Mouse (Mus musculus) midbrain, embryonic 14.5 days (tissue): ENCODE results near the gene Atp6v1b1. TPM values are rescaled to one million over a fixed set of nuclear protein-coding genes. Genes with fewer than 3 reads are reported as not detected.
A peak's percentile ranks its signal among the peaks of the same experiment; 100 is the strongest.

Experiments used
- ATAC-seq: fragments of 200-750 bp; cut with Nextera tagmentation; 2 replicates; pipeline ENCODE4 v1.8.0; 2017; ENCODE audit warnings: moderate number of reproducible peaks, moderate library complexity; ENCODE audit not compliant: low FRiP score, low TSS enrichment
- DNase-seq: peaks from one replicate; pipeline ENCODE4 v3.0.0-alpha.2; 2015
- H3K27ac ChIP-seq: fragments of 300-500 bp; sonication (generic); replicated peaks from 2 replicates; pipeline ENCODE4 v1.5.1; 2014; ENCODE audit warnings: mild to moderate bottlenecking, low read depth, low read length, moderate library complexity
- H3K27me3 ChIP-seq: fragments of 300-500 bp; sonication (generic); 2 replicates; pipeline ENCODE4 v1.6.1; 2014; ENCODE audit warnings: low read length, control low read depth, mixed read lengths; ENCODE audit not compliant: control insufficient read depth, insufficient read depth
- H3K36me3 ChIP-seq: fragments of 300-500 bp; sonication (generic); 2 replicates; pipeline ENCODE4 v1.6.1; 2014; ENCODE audit warnings: low read length, control low read depth; ENCODE audit not compliant: control insufficient read depth, insufficient read depth
- H3K4me1 ChIP-seq: fragments of 300-500 bp; sonication (generic); 2 replicates; pipeline ENCODE4 v1.6.1; 2014; ENCODE audit warnings: mild to moderate bottlenecking, antibody characterized with exemption, low read length, control low read depth; ENCODE audit not compliant: control insufficient read depth, insufficient read depth
- H3K4me2 ChIP-seq: fragments of 300-500 bp; sonication (generic); 2 replicates; pipeline ENCODE4 v1.6.1; 2014; ENCODE audit warnings: mild to moderate bottlenecking, low read length, moderate library complexity
- H3K4me3 ChIP-seq: fragments of 300-500 bp; sonication (generic); replicated peaks from 2 replicates; pipeline ENCODE4 v1.5.1; 2014; ENCODE audit warnings: low read depth, low read length
- H3K9ac ChIP-seq: fragments of 300-500 bp; sonication (generic); replicated peaks from 2 replicates; pipeline ENCODE4 v1.6.1; 2014; ENCODE audit warnings: mild to moderate bottlenecking, low read length, moderate library complexity
- H3K9me3 ChIP-seq: fragments of 300-500 bp; sonication (generic); 2 replicates; pipeline ENCODE4 v1.6.1; 2016; ENCODE audit warnings: low read length, control low read depth, mixed read lengths; ENCODE audit not compliant: control insufficient read depth
- WGBS: fragments of 180-500 bp; shearing (Covaris S2); extraction: QIAGEN DNeasy Blood & Tissue Kit; methylation state at CpG from one replicate; pipeline ENCODE4 v1.1.7; 2014; 5-methylcytosine and 5-hydroxymethylcytosine counted together
- polyA plus RNA-seq: library from polyadenylated mRNA; unstranded; fragments of >200 nt; fragmentation: Nextera tagmentation; extraction: Ambion mirVana; gene quantifications from 2 replicates; pipeline ENCODE4 v1.2.1, GENCODE M21; 2014

Atp6v1b1 gene
- polyA plus RNA-seq: 0.18 TPM in 1 of 2 replicates, not detected in the other

GRCm38 (mm10) chr6:83742761-83743160 is at the start of gene Atp6v1b1:
Gene Atp6v1b1 (plus strand): TSS chr6:83742990.
- no peaks in the 10 kb centered on the region for H3K4me1 ChIP-seq
- no peak within 1 kb of the TSS for H3K4me3 ChIP-seq
- H3K36me3 ChIP-seq: no peaks in the 10 kb centered on the region
- DNase-seq (no peak), ATAC-seq (no peak)
- H3K9me3 ChIP-seq: no peaks in the 10 kb centered on the region
- no peak within 1 kb of the TSS for H3K27ac ChIP-seq
- no peaks in the 10 kb centered on the region for H3K27me3 ChIP-seq
- no peak within 1 kb of the TSS for H3K4me2 ChIP-seq
- WGBS: 67% methylated on average over 5 of the region's 5 CpGs
- no peak within 1 kb of the TSS for H3K9ac ChIP-seq

DNA sequence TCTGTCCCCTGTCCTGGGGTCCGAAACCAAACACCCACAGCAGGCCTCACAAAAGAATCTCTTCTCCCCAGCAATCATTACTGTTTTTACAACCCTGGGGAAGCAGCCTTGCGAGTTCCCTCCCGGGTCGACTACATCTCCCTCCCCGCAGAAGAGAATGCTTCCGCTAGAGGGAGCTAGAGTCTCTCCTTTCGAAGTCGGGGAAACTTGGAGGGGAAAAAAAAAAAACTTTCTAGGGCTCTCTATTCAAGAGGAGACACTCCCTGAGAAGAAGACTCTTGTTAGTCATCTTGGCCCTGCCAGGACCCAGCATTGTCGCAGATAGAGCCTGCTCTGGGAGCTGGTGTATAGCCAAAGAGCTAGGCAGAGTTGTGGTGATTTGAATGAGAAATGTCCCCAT is 49.0 kb upstream of the Atp6v1b1 start:
- Histone ChIP-seq H3K4me3 (no peak overlapping the region), H3K4me1 (no peaks in the 10 kb centered on the region), H3K27me3 (peaks cover 83% of the 10 kb centered on the region), H3K27ac (no peak overlapping the region), H3K4me2 (no peak overlapping the region), H3K9ac (no peak overlapping the region), H3K9me3 (no peaks in the 10 kb centered on the region), H3K36me3 (no peaks in the 10 kb centered on the region)
- ATAC-seq (no peak), DNase-seq (peak; percentile 90)
- WGBS: under 1% methylated on average over 9 of the region's 9 CpGs

GRCm38 (mm10) chr6:83695731-83696130 is 47.1 kb upstream of the Atp6v1b1 start:
- H3K27ac ChIP-seq: no peak overlapping the region
- no peaks in the 10 kb centered on the region for H3K36me3 ChIP-seq
- H3K4me2 ChIP-seq: no peak overlapping the region
- H3K9me3 ChIP-seq: no peaks in the 10 kb centered on the region
- H3K9ac ChIP-seq: no peak overlapping the region
- ATAC-seq (no peak), DNase-seq (no peak)
- no peaks in the 10 kb centered on the region for H3K4me1 ChIP-seq
- WGBS: 9% methylated on average over 3 of the region's 3 CpGs
- H3K4me3 ChIP-seq: no peak overlapping the region
- H3K27me3 ChIP-seq: peaks cover 96% of the 10 kb centered on the region

GRCm38 (mm10) chr6:83696684-83697083 is 46.1 kb upstream of the Atp6v1b1 start:
- DNase-seq (no peak), ATAC-seq (no peak)
- no peaks in the 10 kb centered on the region for H3K4me1 ChIP-seq
- H3K9ac ChIP-seq: no peak overlapping the region
- no peaks in the 10 kb centered on the region for H3K9me3 ChIP-seq
- no peak overlapping the region for H3K27ac ChIP-seq
- H3K4me2 ChIP-seq: no peak overlapping the region
- H3K36me3 ChIP-seq: no peaks in the 10 kb centered on the region
- WGBS: 2% methylated on average over 7 of the region's 7 CpGs
- no peak overlapping the region for H3K4me3 ChIP-seq
- peaks cover 94% of the 10 kb centered on the region for H3K27me3 ChIP-seq

- DNase-seq (no peak), ATAC-seq (no peak)
- H3K36me3 ChIP-seq: no peaks in the 10 kb centered on the region
- no peak overlapping the region for H3K4me3 ChIP-seq
- H3K9ac ChIP-seq: no peak overlapping the region
- no peak overlapping the region for H3K27ac ChIP-seq
- H3K27me3 ChIP-seq: peaks cover 91% of the 10 kb centered on the region
- H3K4me2 ChIP-seq: no peak overlapping the region
- 2% methylated on average over 8 of the region's 8 CpGs for WGBS
- H3K9me3 ChIP-seq: no peaks in the 10 kb centered on the region
- H3K4me1 ChIP-seq: no peaks in the 10 kb centered on the region
Measured at GRCm38 (mm10) chr6:83697932-83698331, 44.9 kb upstream of the Atp6v1b1 start.

DNA sequence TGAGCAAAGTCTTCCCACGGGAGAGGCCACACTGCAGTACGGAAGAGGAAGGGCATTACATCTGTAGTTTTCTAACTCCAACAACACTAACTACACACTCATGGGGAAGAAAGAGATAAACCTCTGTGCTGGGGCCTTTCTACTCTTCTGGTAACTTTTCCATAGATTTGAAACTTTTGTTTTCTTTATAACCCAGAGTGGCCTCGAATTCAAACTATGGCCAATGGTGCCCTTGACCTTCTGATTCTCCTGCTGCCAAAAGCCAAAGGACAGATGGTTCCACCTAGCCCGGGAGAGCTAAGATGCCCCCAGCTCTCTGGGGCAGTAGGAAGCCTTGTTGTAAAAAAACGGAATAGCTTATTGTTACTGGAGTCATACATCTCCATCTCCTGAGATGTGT is 42.8 kb upstream of the Atp6v1b1 start:
- Histone ChIP-seq H3K27ac (no peak overlapping the region), H3K4me2 (no peak overlapping the region), H3K4me3 (no peak overlapping the region), H3K4me1 (no peaks in the 10 kb centered on the region), H3K36me3 (no peaks in the 10 kb centered on the region), H3K27me3 (peaks cover 89% of the 10 kb centered on the region), H3K9ac (no peak overlapping the region), H3K9me3 (no peaks in the 10 kb centered on the region)
- 3% methylated on average over 5 of the region's 5 CpGs for WGBS
- DNase-seq (no peak), ATAC-seq (no peak)

DNA sequence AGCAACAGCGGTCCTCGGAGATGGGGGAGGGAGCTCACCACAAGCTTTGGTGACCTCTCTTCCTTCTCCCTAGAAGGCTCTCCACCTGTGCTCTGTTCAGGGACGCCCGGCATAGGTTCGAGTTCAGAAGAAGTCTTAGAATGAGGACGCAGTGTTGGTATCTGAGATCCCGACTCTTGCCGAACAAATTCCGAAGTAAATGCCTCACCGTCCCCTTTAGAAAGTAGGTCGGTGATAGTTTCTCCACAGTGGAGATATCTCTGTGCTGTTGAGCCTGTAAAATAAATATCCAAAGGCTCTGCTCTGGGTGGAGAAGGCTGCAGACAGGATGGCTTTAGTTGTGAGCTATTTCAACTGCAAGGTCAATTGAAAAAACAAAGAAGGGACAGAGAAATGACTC is 41.8 kb upstream of the Atp6v1b1 start:
- Histone ChIP-seq H3K9ac (no peak overlapping the region), H3K4me3 (no peak overlapping the region), H3K27ac (no peak overlapping the region), H3K4me1 (no peaks in the 10 kb centered on the region), H3K27me3 (peaks cover 91% of the 10 kb centered on the region), H3K9me3 (no peaks in the 10 kb centered on the region), H3K36me3 (no peaks in the 10 kb centered on the region), H3K4me2 (no peak overlapping the region)
- 0% methylated on average over 11 of the region's 11 CpGs for WGBS
- no peak for ATAC-seq
- no peak for DNase-seq

- Histone ChIP-seq H3K4me3 (no peak overlapping the region), H3K4me2 (no peak overlapping the region; the same call in 1 of the 2 replicates), H3K36me3 (no peaks in the 10 kb centered on the region), H3K27ac (no peak overlapping the region), H3K4me1 (no peaks in the 10 kb centered on the region), H3K9ac (no peak overlapping the region), H3K9me3 (no peaks in the 10 kb centered on the region), H3K27me3 (peaks cover 91% of the 10 kb centered on the region)
- no peak for ATAC-seq
- under 1% methylated on average over 53 of the region's 53 CpGs for WGBS
- DNase-seq: no peak
Measured at GRCm38 (mm10) chr6:83702146-83702999, 40.4 kb upstream of the Atp6v1b1 start.
